Mouse (Mus musculus) lung, adult 2 months (tissue): Measurements from ENCODE around the gene Slfn3.
"Not testable (repeated sequence)": the region's sequence is repeated elsewhere in the genome, so short reads cannot be mapped to it uniquely, and the experiment has no call there.

ENCODE experiments used
- CTCF ChIP-seq: fragments of 200-500 bp; IDR thresholded peaks from 2 replicates; pipeline ENCODE4 v1.5.1; 2011; ENCODE audit warnings: mild to moderate bottlenecking, low read length, control low read depth; ENCODE audit not compliant: insufficient read depth
- POLR2A ChIP-seq: fragments of 200-500 bp; IDR thresholded peaks from 2 replicates; pipeline ENCODE4 v1.6.1; 2011; ENCODE audit warnings: low read depth, mild to moderate bottlenecking, control low read depth, low read length, borderline replicate concordance; ENCODE audit errors: extremely low read depth

DNA sequence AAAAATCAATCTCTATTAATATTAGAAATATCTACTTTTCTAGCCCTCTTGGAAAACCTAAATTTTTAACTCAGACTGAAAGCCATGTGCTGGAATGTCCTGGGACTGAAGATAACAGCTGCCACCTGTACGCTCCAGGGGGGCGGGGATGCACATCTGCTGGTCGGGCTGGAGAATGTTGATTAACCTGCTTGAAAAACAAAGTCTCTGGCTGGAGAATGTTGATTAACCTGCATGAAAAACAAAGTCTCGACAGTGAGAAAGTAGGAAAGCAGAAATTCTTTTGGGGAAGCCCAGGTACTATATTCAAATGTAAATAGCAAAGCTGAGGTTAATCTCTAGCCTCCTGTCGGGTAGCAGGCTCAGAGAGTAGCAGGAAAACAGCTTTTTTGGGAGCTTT lies 42.5 kb downstream of the Slfn3 start:
- not testable (repeated sequence) for TF ChIP-seq CTCF, POLR2A
